Mouse (Mus musculus) adrenal gland, postnatal 10 days (tissue): ENCODE measurements around the gene Has3. TPM values are rescaled to one million over a fixed set of nuclear protein-coding genes. Genes with fewer than 3 reads are reported as not detected.
"Not testable (repeated sequence)": the region's sequence is repeated elsewhere in the genome, so short reads cannot be mapped to it uniquely, and the experiment has no call there.

Experiments
- DNase-seq: peaks from one replicate; pipeline ENCODE4 v3.0.0; 2021; ENCODE audit warnings: mixed read lengths
- total RNA-seq, 2 experiments: library from RNA; stranded (reverse); gene quantifications; 2 replicates each; pipeline ENCODE4 v1.2.3; 2021

The Has3 gene
- total RNA-seq, 2 experiments from 2014 or later = 0.96 to 2.2 TPM

GRCm38 (mm10) chr8:106887336-106888189, 17.5 kb downstream of the Has3 start:
- DNase-seq = peak; percentile 87

GRCm38 (mm10) chr8:106888803-106889202, 18.8 kb downstream of the Has3 start:
- no peak for DNase-seq

- peak; percentile 49 for DNase-seq
Observed at GRCm38 (mm10) chr8:106892210-106892805, 22.3 kb downstream of the Has3 start.

GRCm38 (mm10) chr8:106892806-106893451, 22.9 kb downstream of the Has3 start:
- DNase-seq = peak; percentile 77

GRCm38 (mm10) chr8:106893481-106894156, 23.6 kb downstream of the Has3 start, which contains the start of gene Utp4:
Utp4 (plus strand) TSS chr8:106893636.
- DNase-seq = peak; percentile 94

GRCm38 (mm10) chr8:106899473-106899872, 29.4 kb downstream of the Has3 start:
- peak; percentile 34 for DNase-seq

- DNase-seq = peak; percentile 84
Observed at GRCm38 (mm10) chr8:106905727-106906480, 35.9 kb downstream of the Has3 start.

GRCm38 (mm10) chr8:106906635-106907034, 36.6 kb downstream of the Has3 start:
- no peak for DNase-seq

GRCm38 (mm10) chr8:106907450-106907849, 37.4 kb downstream of the Has3 start:
- no peak for DNase-seq

GRCm38 (mm10) chr8:106908291-106908690, 38.2 kb downstream of the Has3 start:
- DNase-seq = no peak

GRCm38 (mm10) chr8:106913631-106914030, 43.6 kb downstream of the Has3 start:
- DNase-seq = no peak

- DNase-seq = peak; percentile 42
Observed at GRCm38 (mm10) chr8:106919721-106920394, 49.8 kb downstream of the Has3 start.

GRCm38 (mm10) chr8:106920395-106920741, 50.3 kb downstream of the Has3 start:
- no peak for DNase-seq

- no peak for DNase-seq
Observed at GRCm38 (mm10) chr8:106924057-106924456, 54.0 kb downstream of the Has3 start.

- peak; percentile 26 for DNase-seq
Observed at GRCm38 (mm10) chr8:106924904-106925349, 54.9 kb downstream of the Has3 start.

- no peak for DNase-seq
Observed at GRCm38 (mm10) chr8:106925446-106925845, 55.4 kb downstream of the Has3 start.

- no peak for DNase-seq
Observed at GRCm38 (mm10) chr8:106927247-106927646, 57.2 kb downstream of the Has3 start.

- not testable (repeated sequence) for DNase-seq
Observed at GRCm38 (mm10) chr8:106928182-106928581, 58.1 kb downstream of the Has3 start.

GRCm38 (mm10) chr8:106929155-106929913, 59.3 kb downstream of the Has3 start:
- peak; percentile 80 for DNase-seq

GRCm38 (mm10) chr8:106929921-106930320, 59.9 kb downstream of the Has3 start:
- no peak for DNase-seq
